Mouse (Mus musculus) neutrophil, adult 59 days (primary cell): ENCODE data around the gene Cggbp1. TPM values are rescaled to one million over a fixed set of nuclear protein-coding genes. Genes with fewer than 3 reads are reported as not detected.

Experiments used
- total RNA-seq, 2 experiments: library from RNA; stranded (reverse); gene quantifications; 1 replicate in 1 of 2; 2 replicates in 1 of 2; pipeline ENCODE4 v1.2.4; 2023

Gene Cggbp1
- 100 to 1,000 TPM; 113 to 125 TPM for total RNA-seq

GRCm38 (mm10) chr16:64851563-64852362, at the start of gene Cggbp1, which contains the start of gene Zfp654:
TSS of gene Cggbp1 (plus strand) at chr16:64851996.
TSS of gene Zfp654 (minus strand) at chr16:64851652.

Other genes starting within 250 kb of the Cggbp1 start
- gene Csnka2ip, start 249.6 kb upstream of the Cggbp1 start, total RNA-seq = not detected
- 10 to 100 TPM; 15.3 to 16.3 TPM for gene 4930453N24Rik, start 80.8 kb upstream of the Cggbp1 start, total RNA-seq
- gene Zfp654, start 344 bp upstream of the Cggbp1 start, total RNA-seq = 10 to 100 TPM; 11.2 to 12.8 TPM